Mouse (Mus musculus) kidney, postnatal 4 days (tissue): ENCODE data around the gene Pkd1l3.

Experiments used
- DNase-seq, 2 experiments: peaks; one replicate each; pipeline ENCODE4 v3.0.0; 2021; ENCODE audit warnings: mixed read lengths in 2 of 2

Gene Pkd1l3

GRCm38 (mm10) chr8:109614243-109615210, at the start of gene Pkd1l3:
Pkd1l3 (plus strand) TSS chr8:109614517.
- DNase-seq, result no peak

DNA sequence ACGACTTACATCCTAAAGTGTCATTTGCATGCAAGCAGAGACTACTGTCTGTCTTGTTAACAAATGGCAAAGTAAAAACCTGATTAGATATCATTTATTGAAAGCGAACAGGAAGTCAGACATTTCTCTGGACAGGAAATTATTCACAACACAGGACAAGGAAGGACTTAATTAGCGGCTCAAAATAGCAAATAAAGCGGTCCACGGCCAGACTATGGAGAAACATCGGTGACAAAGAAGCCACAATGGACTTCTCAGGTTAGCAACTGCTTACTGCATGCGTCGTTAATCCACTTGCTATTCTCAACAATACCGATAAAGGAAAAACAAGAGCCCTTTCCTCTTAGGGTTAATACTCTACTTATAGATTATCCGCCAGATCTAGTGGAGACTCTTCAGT, 49.6 kb upstream of the Pkd1l3 start:
- DNase-seq, result no peak

GRCm38 (mm10) chr8:109565498-109566333, 48.6 kb upstream of the Pkd1l3 start, which contains the start of the genes Dhx38 and Txnl4b:
Dhx38 (minus strand) TSS chr8:109565861.
Txnl4b (plus strand) TSS chr8:109565892.
- peak; percentile 99 for DNase-seq

- no peak for DNase-seq
Observed at GRCm38 (mm10) chr8:109571139-109571538, 43.2 kb upstream of the Pkd1l3 start.

DNA sequence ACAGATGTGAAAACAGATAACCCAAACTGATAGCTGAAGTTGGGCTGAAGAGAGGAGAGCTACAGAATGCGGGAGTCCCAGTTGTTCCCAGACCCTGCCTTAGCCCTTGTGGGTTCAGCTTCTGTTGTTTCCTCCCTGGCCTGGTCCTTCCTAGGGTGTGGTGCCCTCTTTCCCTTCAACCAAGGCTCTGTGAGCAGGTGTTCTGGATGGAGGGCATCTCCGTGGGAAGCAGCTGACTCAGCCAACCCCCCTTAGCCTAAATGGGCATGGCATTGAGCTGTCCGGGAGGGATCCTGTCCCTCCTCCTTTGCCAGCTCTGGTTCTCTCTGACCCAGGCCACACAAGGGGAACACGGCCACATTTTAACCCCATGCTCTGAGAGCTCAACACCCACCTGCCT, 38.0 kb upstream of the Pkd1l3 start:
- no peak for DNase-seq

- no peak for DNase-seq
Observed at GRCm38 (mm10) chr8:109578900-109579301, 35.4 kb upstream of the Pkd1l3 start, which contains the start of gene Hp. Hp (minus strand) TSS chr8:109579172.

DNA sequence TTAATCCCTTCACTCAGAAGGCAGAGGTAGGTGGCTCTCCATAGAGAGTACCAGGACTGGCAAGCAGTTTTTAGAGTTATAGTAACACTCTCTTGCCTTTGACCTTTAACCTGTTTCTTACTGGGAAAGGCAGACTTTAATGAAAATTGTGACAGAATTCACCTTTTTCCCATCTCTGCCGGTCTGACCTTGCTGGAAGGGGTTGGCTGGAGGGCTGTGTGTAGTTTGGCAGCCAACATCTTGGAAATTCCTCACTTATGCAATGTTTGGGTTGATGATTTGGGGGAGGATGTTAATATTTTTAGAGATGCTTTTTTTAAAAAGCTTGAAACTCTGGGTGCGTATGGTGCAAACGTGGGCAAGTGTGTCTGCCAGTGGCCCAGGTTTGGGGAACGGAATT, 30.0 kb upstream of the Pkd1l3 start:
- DNase-seq, result no peak

- DNase-seq, result no peak
Observed at GRCm38 (mm10) chr8:109584830-109585229, 29.5 kb upstream of the Pkd1l3 start.

- no peak for DNase-seq
Observed at GRCm38 (mm10) chr8:109585652-109586051, 28.7 kb upstream of the Pkd1l3 start.

- peak; percentile 70 to 82 for DNase-seq
Observed at GRCm38 (mm10) chr8:109586972-109587504, 27.3 kb upstream of the Pkd1l3 start.

- DNase-seq, result no peak
Observed at GRCm38 (mm10) chr8:109590901-109591300, 23.4 kb upstream of the Pkd1l3 start.

DNA sequence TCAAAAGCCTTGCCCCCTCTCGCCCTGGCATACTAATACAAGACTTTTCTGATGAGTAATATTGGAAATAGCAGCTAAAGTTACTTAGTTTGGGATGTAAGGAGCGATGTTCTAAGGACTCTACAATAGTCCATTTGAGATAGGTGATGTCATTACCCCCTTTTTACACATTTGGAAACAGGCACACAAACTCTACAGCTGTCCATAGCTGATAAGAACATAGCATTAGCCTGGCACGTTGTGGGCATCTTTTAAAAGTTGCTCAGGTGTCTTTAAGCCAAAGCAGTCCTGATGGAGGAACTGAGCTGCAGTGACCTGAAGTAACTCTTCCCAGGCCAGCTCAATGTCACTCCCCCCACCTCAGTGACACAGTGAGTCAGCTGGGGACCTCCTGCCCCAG, 22.9 kb upstream of the Pkd1l3 start:
- DNase-seq, result no peak

DNA sequence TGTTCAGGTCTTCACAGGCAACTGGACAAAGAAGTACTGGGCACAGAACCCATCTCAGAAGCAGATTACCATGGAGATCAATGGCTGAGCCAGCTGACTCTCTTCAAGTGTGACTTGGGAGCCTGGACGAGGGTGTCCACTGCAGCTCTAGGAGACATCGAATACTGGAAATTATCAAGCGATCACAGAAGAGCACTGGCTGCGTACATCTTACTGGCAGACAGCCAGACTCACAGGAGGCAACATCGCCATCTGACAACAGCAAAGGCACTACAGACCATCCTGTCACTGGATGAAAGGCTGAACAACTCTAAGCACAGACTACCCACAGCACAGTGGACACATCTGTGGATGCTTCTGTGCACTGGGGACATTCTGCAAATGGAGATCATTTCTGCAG, 22.2 kb upstream of the Pkd1l3 start:
- DNase-seq, result no peak

- DNase-seq, result peak; percentile 27 to 48
Observed at GRCm38 (mm10) chr8:109593117-109593788, 21.1 kb upstream of the Pkd1l3 start.

GRCm38 (mm10) chr8:109595854-109596253, 18.5 kb upstream of the Pkd1l3 start:
- DNase-seq, result peak; percentile 75 to 76

- DNase-seq, result no peak
Observed at GRCm38 (mm10) chr8:109606725-109607124, 7.6 kb upstream of the Pkd1l3 start.

DNA sequence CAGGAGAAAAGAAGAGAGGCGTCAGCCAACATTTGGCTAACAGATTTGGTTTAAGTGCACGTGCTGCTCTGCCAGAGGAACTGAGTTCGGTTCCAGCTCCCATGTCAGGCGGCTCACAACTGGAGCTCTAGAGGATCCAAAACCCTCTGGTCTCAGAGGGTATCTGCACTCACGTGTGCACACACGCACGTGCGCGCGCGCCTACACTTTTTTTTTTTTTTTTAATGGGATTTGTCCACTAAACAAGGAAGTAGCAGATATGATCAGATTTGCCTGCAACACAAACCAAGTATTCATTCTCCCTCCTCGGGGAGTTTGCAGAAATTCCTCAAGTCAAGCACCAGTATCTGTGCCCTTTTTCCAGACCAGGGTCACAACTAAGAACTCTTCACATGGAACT, 6.7 kb upstream of the Pkd1l3 start:
- DNase-seq, result peak in 1 of 2 experiments; percentile 22

DNA sequence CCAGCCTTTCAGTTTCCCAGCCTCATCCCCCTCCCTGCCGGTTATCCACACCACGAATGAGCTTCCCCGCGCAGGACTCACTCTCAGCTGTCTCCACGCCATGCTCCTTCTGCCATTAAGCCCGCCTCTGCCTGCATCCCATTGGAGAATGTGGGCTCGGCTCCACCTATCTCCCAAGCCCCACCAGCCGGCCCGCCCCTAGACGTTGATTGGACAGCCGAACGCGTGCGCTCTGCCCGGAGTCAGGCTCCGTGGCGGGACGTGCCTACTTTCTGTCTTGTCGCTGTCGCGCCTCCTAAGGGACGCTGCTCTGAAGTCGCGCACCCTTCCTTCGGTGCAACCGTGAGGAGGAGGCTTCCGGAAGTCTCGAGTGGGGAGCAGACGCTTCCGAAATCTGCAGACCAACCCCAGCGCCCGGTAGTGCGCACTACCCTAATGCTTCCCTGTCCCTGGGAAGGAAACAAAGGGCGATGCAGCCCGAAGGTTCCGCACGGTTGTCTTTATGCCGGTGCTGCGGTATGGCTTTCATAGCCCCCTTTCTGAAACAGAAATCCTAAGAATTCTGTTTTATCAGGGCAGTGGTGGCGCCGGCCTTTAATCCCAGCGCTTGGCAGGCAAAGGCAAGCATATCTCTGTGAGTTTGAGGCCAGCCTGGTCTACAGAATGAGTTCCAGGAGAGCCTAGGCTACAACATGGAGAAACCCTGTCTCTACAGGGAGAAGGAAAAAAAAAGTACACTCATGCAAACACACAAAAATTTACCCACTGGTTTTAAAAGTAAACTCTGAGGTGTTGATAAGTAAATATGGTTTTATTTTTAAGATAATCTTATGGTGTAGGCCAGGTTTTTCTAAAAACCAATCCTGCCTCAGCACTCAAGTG, 5.8 kb upstream of the Pkd1l3 start, which contains the start of gene Dhodh:
Gene Dhodh (minus strand): TSS at position 403 of the 882 bp plus-strand sequence.
- peak; percentile 96 to 98 for DNase-seq

- peak in 1 of 2 experiments; percentile 17 for DNase-seq
Observed at GRCm38 (mm10) chr8:109609153-109609502, 5.2 kb upstream of the Pkd1l3 start.

DNA sequence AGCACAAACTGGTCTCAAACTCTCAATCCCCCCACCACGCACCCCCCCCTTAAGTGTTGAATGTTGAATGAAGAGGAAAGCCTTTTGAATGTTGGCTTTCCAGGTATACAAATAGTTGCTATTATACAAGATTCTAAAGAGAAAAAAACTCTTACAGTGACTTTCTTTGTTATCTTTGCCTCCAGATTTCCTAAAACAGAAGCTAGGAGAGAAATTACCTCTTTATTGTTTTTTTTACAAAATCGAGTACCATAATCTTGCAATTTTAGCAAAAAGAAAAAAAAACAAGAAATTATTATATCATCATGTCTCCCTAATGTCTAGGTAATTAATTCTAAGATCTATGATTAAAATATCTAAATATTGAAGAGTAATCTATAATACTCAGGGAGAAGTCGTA, 1.3 kb downstream of the Pkd1l3 start:
- DNase-seq, result no peak

DNA sequence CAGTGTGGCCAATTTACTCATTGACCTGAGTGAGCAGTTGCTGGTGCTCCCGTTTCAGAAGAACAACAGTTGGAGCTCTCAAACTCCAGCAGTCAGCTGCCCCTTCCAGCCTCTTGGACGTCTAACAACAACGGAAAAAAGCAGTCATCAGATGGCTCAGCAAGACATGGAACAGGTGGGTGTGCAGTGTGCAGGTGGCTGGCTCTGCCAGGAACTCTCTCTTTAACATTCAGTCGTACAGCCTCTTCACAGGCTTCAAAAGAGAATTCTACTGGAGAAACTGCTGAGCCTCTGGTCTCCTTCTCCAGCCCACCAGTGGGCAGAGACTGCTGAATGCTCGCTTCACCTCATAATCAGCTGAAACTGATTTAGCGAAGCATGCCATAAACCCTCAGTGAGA, 14.3 kb downstream of the Pkd1l3 start:
- DNase-seq, result no peak
